Mouse (Mus musculus) lung, embryonic 16.5 days (tissue): ENCODE data around the gene Smim5. TPM values are rescaled to one million over a fixed set of nuclear protein-coding genes. Genes with fewer than 3 reads are reported as not detected.

Source experiments
- ATAC-seq: fragments of 200-750 bp; cut with Nextera tagmentation; 2 replicates; pipeline ENCODE4 v1.8.0; 2017; ENCODE audit warnings: low read depth, mild to moderate bottlenecking, moderate library complexity
- H3K27ac ChIP-seq: fragments of 300-500 bp; sonication (generic); 2 replicates; pipeline ENCODE4 v1.5.1; 2014; ENCODE audit warnings: mild to moderate bottlenecking, control low read depth, low read length
- H3K27me3 ChIP-seq: fragments of 300-500 bp; sonication (generic); 2 replicates; pipeline ENCODE4 v1.6.1; 2014; ENCODE audit warnings: low read depth, low read length, mixed read lengths; ENCODE audit not compliant: control insufficient read depth, insufficient read depth
- H3K36me3 ChIP-seq: fragments of 300-500 bp; sonication (generic); 2 replicates; pipeline ENCODE4 v1.6.1; 2014; ENCODE audit warnings: low read length; ENCODE audit not compliant: control insufficient read depth, insufficient read depth
- H3K4me1 ChIP-seq: fragments of 300-500 bp; sonication (generic); replicated peaks from 2 replicates; pipeline ENCODE4 v1.6.1; 2014; ENCODE audit warnings: low read length, mixed read lengths; ENCODE audit not compliant: control insufficient read depth, insufficient read depth
- H3K4me2 ChIP-seq: fragments of 300-500 bp; sonication (generic); 2 replicates; pipeline ENCODE4 v1.6.1; 2014; ENCODE audit warnings: low read depth, low read length, control low read depth
- H3K4me3 ChIP-seq: fragments of 300-500 bp; sonication (generic); 2 replicates; pipeline ENCODE4 v1.5.1; 2014; ENCODE audit warnings: mild to moderate bottlenecking, low read length, control low read depth
- H3K9ac ChIP-seq: fragments of 300-500 bp; sonication (generic); 2 replicates; pipeline ENCODE4 v1.6.1; 2014; ENCODE audit warnings: low read length, control low read depth
- H3K9me3 ChIP-seq: fragments of 300-500 bp; sonication (generic); 2 replicates; pipeline ENCODE4 v1.6.1; 2016; ENCODE audit warnings: low read length; ENCODE audit not compliant: control insufficient read depth
- WGBS: fragments of 180-500 bp; shearing (Covaris S2); extraction: QIAGEN DNeasy Blood & Tissue Kit; methylation state at CpG from one replicate; pipeline ENCODE4 v1.1.7; 2014; 5-methylcytosine and 5-hydroxymethylcytosine counted together
- polyA plus RNA-seq: library from polyadenylated mRNA; unstranded; fragments of >200 nt; fragmentation: Nextera tagmentation; extraction: Ambion mirVana; gene quantifications from 2 replicates; pipeline ENCODE4 v1.2.1, GENCODE M21; 2015

The Smim5 gene
- polyA plus RNA-seq, 1 experiment from 2014 or later, result 5.6 TPM

DNA sequence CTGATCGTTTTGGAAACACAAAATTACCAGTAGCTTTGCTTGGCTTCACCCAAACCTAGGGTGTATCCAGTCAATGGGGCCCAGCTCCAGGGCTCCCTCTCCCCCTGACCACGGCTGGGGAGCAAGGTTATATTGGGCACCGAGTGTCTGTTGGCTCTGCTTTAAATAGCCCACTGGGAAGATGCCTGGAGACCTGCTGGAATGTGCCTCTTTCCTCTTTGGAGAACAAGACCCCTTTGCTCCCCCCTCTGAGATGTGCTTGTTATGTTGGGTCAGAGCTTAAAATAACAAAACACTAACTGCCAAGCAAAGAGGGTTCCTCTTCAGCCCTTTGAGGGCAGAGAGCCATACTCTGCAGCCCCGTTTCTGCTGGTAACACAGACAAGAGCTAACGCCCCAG, 2.4 kb downstream of the Smim5 start:
- no peak overlapping the region for H3K4me2 ChIP-seq
- H3K36me3 ChIP-seq, result no peaks in the 10 kb centered on the region
- WGBS, result 71% methylated on average over 5 of the region's 5 CpGs
- no peaks in the 10 kb centered on the region for H3K9me3 ChIP-seq
- ATAC-seq, result no peak
- H3K9ac ChIP-seq, result no peak overlapping the region
- peaks cover 65% of the 10 kb centered on the region for H3K4me1 ChIP-seq
- peak overlapping the region; percentile 82 for H3K27ac ChIP-seq
- no peaks in the 10 kb centered on the region for H3K27me3 ChIP-seq
- H3K4me3 ChIP-seq, result no peak overlapping the region

DNA sequence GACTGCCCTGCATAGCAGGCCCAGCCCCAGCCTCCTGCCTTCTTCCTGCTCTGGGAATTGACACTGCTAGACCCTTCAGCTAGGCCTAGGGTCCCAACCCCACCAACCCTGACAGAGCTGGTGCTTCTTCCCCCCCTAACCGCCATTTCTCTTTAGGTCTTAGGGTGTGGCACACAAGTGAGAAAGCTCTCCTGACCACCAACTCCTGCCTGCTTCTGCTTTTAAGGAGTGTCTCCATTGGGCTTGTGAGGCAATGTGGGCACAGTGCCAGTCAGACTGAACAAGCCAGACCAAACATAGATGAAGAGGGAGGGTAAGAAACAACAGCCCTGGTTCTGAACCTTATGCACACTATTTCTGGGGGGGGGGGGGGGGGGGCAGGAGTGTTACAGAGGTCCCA, 3.1 kb downstream of the Smim5 start:
- H3K9ac ChIP-seq, result no peak overlapping the region

DNA sequence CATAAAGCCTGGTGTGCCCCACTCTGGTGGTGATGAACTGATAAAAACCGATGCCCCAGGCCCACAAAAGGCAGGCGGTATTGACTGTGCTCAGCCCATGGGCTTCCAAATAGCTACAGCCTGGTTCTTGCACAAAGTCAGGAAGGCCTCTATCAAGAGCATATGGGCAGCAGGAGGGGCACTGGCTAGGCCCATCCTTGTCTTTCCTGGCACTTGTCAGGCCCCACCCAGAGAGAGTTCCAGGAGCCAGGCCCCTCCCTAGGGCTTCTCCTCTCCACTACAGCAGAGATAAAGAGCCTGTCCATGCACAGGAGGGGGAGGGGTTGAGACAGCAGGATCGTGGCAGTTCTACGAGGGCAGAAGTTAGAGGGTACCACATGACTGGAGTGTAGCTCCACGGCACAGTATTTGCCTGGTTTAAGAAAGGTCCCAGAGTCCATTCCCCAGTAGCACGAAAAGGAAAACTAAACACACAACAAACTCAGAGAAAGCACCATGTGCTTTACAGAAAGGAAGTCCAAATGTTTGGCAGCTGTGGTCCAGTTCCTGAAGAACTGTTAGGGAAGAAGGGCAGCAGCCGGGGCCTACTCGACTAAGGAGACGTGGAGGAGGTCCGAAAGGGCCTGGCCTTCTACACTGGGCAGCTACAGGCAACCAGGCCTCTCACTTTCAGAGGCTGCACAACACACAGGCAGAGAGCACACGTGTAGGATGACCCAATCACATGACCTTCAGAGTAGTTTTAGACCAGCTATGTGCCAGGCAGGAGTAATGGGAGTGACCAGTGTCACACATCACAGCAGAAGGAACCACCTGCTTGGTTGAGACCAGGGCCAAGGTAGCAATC, 3.8 kb downstream of the Smim5 start:
- H3K9ac ChIP-seq, result no peak overlapping the region
- peak overlapping the region; percentile 64 for H3K27ac ChIP-seq

More for the DNA sequence above, 3.1 kb downstream of the Smim5 start:
- no peak overlapping the region for H3K4me2 ChIP-seq
- WGBS, result 53% methylated on average over 1 of the region's 1 CpGs
- H3K9me3 ChIP-seq, result no peaks in the 10 kb centered on the region
- peaks cover 65% of the 10 kb centered on the region for H3K4me1 ChIP-seq
- H3K27me3 ChIP-seq, result no peaks in the 10 kb centered on the region
- no peak for ATAC-seq
- H3K36me3 ChIP-seq, result no peaks in the 10 kb centered on the region
- no peak overlapping the region for H3K4me3 ChIP-seq
- peak overlapping the region; percentile 82 for H3K27ac ChIP-seq

DNA sequence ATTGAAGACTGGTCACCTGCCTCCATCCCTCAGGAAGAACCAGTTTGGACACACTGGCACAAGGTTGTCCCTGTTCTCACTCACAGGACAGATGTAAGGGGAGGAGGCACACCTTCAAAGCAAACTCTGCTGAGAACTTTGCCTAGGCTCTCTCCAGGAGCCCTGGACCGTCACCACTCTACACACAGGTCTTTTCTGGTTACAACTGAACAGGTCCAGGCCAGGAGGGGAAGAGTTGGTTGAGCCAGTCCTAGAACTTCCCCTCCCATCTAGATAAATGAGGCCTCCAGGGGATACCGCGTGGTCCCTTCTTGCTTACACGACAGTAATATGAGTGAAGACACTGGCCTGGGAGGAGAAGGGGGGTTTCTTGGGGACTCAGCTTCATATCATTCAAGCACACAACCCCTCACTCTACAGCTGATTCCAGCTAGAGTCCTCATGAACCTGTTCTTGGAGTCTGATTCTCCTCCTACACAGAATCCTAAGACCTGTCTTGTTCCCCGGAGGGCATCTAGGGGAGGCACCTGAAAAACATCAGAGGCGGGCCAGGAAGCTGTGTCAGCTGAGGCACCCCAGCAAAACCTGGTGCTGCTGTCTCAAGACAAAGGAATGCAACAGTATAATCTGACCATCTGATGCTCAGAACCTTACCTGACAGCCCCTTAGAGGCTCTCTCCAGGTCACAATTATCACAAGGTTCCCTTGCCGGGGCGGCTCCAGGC, 4.6 kb downstream of the Smim5 start:
- ATAC-seq, result no peak
- Histone ChIP-seq H3K36me3 (no peaks in the 10 kb centered on the region), H3K9ac (no peak overlapping the region), H3K4me2 (no peak overlapping the region), H3K4me3 (no peak overlapping the region), H3K4me1 (peaks cover 65% of the 10 kb centered on the region), H3K27me3 (no peaks in the 10 kb centered on the region), H3K9me3 (no peaks in the 10 kb centered on the region), H3K27ac (peak overlapping the region; percentile 64)
- 59% methylated on average over 8 of the region's 8 CpGs for WGBS

More for the DNA sequence above, 3.8 kb downstream of the Smim5 start:
- Histone ChIP-seq H3K36me3 (no peaks in the 10 kb centered on the region), H3K27me3 (no peaks in the 10 kb centered on the region), H3K4me2 (no peak overlapping the region), H3K4me3 (no peak overlapping the region), H3K4me1 (peaks cover 65% of the 10 kb centered on the region), H3K9me3 (no peaks in the 10 kb centered on the region)
- 41% methylated on average over 11 of the region's 11 CpGs for WGBS
- peak; percentile 60 for ATAC-seq

DNA sequence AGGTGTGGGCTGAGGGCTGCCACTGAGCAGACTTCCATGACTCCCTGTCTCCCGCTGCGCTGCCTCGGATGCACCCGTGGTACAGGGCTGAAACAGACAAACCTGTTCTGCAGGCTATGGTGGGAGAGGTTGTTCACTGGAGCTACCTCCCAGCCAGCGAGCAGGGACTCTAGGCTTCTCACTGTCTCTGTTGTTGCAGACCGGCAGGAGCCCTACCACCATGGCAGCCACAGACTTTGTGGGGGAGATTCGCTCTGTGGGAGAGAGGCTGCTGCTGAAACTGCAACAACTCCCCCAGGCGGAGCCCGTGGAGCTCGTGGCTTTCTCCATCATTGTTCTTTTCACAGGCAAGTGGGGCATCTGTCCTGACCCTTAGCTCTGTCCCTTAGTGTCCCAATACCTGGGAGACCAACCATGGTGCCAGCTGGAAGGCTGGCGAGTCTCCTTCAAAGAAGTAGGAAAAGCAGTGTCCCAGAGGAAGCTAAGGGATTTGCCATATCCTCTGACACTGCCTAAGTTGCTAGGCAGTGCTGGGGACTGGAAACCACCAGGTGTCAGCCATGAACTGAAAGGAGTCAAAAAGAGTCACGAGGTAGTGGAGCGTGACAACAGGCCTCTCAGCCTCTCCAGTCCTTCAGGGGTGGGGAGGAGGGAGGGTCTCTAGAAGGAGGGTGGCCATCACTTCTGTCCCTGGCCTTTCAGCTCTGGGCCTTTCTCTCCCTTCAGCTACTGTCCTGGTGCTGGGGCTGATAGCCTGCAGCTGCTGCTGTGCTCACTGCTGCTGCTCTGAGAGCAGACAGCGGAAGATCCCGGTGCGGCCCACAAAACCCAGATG, 5.4 kb downstream of the Smim5 start:
- Histone ChIP-seq H3K4me3 (no peak overlapping the region), H3K4me2 (no peak overlapping the region), H3K4me1 (peaks cover 57% of the 10 kb centered on the region), H3K36me3 (no peaks in the 10 kb centered on the region), H3K27ac (peak overlapping the region; percentile 64), H3K9me3 (no peaks in the 10 kb centered on the region), H3K9ac (peak overlapping the region; percentile 21; the same call in 1 of the 2 replicates), H3K27me3 (no peaks in the 10 kb centered on the region)
- ATAC-seq, result peak; percentile 48
- 45% methylated on average over 16 of the region's 16 CpGs for WGBS

DNA sequence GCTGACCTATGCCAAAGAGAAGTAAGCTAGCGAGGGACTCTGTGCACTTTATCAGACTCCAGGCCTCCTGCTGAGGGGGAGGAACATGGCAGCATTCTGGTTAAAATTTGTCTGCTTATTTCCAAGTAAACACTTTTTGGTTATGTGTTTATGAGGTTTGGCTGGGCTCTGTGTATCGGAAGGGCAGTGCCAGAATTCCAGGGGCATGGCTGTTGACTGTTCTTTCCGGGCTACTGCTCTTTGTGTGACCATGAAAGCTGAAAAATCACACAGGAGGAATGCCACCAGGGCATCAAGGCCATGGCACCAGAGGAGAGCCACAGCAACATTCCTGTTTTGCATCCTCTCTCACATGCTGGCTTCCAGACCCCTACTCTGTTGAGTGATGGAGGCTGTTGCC, 6.3 kb downstream of the Smim5 start:
- Histone ChIP-seq H3K4me1 (peaks cover 48% of the 10 kb centered on the region), H3K4me2 (no peak overlapping the region), H3K27me3 (no peaks in the 10 kb centered on the region), H3K36me3 (no peaks in the 10 kb centered on the region), H3K9ac (peak overlapping the region; percentile 21; the same call in 1 of the 2 replicates), H3K27ac (no peak overlapping the region), H3K4me3 (no peak overlapping the region), H3K9me3 (no peaks in the 10 kb centered on the region)
- no peak for ATAC-seq
- 75% methylated on average over 3 of the region's 3 CpGs for WGBS

DNA sequence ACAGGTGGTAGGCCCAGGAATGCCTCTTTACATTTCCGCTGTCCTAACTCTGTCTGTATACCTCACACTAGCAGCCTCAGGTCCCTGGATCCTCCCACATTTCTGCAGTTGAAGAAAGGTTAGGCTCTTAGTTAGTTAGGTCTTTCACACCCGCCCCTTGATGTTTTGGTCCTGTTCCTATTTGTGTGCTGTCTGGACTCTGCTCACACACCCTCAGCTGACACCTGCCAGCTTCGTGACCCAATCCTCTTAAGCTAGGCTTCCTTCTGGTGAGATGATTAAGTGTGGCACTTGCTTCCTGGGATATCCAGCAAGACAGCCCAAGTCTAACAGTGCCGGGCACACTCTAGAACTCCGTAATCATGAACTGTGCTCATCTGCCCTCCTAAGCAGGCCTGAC, 6.8 kb downstream of the Smim5 start:
- no peaks in the 10 kb centered on the region for H3K27me3 ChIP-seq
- H3K36me3 ChIP-seq, result no peaks in the 10 kb centered on the region
- no peak overlapping the region for H3K4me2 ChIP-seq
- 84% methylated on average over 5 of the region's 5 CpGs for WGBS
- H3K4me1 ChIP-seq, result peaks cover 48% of the 10 kb centered on the region
- H3K9me3 ChIP-seq, result no peaks in the 10 kb centered on the region
- no peak overlapping the region for H3K9ac ChIP-seq
- no peak for ATAC-seq
- no peak overlapping the region for H3K4me3 ChIP-seq
- H3K27ac ChIP-seq, result no peak overlapping the region

DNA sequence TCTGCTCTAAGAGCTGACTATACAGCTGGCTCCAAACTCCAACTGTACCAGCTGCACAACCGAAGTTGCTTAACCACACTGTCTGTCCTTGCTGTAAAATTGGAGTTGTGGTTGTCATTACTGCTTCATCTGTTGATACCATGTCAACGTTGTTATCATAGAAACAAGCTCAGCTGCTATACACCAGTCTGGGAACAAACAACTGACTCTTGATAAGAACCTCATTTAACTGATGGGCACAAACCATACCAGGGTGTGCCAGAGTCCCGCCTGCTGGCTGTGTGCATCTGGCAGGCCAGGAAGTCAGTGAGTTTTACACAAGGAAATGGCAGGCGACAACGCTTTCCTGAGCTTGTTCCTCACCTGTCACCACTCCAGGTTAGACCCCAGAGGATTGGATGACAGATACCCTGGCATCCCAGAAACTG, 11.4 kb downstream of the Smim5 start:
- H3K4me2 ChIP-seq, result no peak overlapping the region; the same call in 1 of the 2 replicates
- H3K27ac ChIP-seq, result peak overlapping the region; percentile 97
- peaks cover 6% of the 10 kb centered on the region for H3K4me1 ChIP-seq
- H3K36me3 ChIP-seq, result peaks cover 6% of the 10 kb centered on the region; the same call in 1 of the 2 replicates
- peak overlapping the region; percentile 25; the same call in 1 of the 2 replicates for H3K9ac ChIP-seq
- H3K27me3 ChIP-seq, result no peaks in the 10 kb centered on the region
- ATAC-seq, result no peak
- WGBS, result 70% methylated on average over 5 of the region's 5 CpGs
- H3K9me3 ChIP-seq, result no peaks in the 10 kb centered on the region
- no peak overlapping the region for H3K4me3 ChIP-seq
